Mouse (Mus musculus): Measurements from ENCODE around the gene Glce.

- TF ChIP-seq EP300 (IDR thresholded peaks at IDR 0.05; ENCODE audit: low read depth) (no peak), CTCF (IDR thresholded peaks at IDR 0.05; ENCODE audit: low read depth) (no peak)
These were observed 22.7 kb upstream of the Glce start for GRCm38 (mm10) chr9:62145198-62145597.

All from heart, postnatal 0 days (tissue).